Mouse (Mus musculus) right cerebral cortex, postnatal 14 days (tissue): ENCODE results near the gene Wdr24.

Source experiments
- DNase-seq: peaks from one replicate; pipeline ENCODE4 v3.0.0; 2022

Gene Wdr24

GRCm38 (mm10) chr17:25808028-25808427 lies 15.4 kb upstream of the Wdr24 start:
- DNase-seq, result no peak

- peak; percentile 87 for DNase-seq
Measured at GRCm38 (mm10) chr17:25808789-25809605, 14.4 kb upstream of the Wdr24 start, which contains the start of gene Fbxl16. TSS of gene Fbxl16 (plus strand) at chr17:25809085.

DNA sequence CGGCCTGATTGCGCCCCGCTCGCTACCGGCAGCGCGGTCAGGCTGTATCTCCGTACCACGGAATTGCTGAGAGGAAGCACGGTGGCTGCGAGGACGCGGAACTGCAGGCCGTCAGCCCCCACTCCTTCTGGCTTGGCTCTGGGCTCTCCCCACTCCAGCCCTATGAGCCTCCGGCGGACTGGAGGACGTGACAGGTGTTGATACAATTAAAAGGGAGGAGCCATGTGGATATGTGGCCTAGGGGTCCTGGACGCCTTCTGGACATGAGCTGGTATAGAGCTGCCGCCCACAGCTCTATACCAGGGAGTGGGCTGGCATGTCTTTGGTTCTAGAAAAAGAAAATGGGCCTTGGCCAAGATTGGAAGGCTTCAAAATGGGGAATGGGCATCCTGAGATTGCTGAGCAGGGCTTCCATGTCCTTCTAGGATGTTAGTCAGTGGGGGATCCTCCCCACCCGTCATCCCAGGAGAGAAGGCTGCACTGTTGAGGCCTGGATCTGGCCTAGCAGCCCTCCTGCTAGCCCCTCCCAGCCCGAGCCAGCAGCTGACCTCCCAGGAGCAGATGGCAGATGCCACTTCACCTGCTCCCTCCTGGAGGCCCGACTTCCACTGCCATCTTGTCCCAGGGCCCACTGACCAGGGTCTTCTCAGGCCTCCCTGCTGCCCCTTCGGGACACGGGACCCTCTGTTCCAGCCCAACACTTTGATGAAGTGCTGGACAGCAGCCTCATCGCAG lies 13.7 kb upstream of the Wdr24 start:
- peak; percentile 53 for DNase-seq

GRCm38 (mm10) chr17:25810890-25811289 lies 12.5 kb upstream of the Wdr24 start:
- no peak for DNase-seq

- DNase-seq, result peak; percentile 79
Measured at GRCm38 (mm10) chr17:25813471-25813870, 10.0 kb upstream of the Wdr24 start.

DNA sequence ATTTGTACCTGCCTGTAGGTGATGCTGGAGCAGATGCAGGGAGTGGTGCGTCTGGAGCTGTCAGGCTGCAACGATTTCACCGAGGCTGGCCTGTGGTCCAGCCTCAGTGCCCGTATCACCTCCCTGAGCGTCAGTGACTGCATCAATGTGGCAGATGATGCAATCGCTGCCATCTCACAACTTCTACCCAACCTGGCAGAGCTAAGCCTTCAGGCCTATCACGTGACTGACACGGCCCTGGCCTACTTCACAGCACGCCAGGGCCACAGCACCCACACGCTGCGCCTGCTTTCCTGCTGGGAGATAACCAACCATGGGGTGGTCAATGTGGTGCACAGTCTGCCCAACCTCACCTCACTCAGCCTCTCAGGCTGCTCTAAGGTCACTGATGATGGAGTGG lies 5.8 kb upstream of the Wdr24 start:
- DNase-seq, result no peak

DNA sequence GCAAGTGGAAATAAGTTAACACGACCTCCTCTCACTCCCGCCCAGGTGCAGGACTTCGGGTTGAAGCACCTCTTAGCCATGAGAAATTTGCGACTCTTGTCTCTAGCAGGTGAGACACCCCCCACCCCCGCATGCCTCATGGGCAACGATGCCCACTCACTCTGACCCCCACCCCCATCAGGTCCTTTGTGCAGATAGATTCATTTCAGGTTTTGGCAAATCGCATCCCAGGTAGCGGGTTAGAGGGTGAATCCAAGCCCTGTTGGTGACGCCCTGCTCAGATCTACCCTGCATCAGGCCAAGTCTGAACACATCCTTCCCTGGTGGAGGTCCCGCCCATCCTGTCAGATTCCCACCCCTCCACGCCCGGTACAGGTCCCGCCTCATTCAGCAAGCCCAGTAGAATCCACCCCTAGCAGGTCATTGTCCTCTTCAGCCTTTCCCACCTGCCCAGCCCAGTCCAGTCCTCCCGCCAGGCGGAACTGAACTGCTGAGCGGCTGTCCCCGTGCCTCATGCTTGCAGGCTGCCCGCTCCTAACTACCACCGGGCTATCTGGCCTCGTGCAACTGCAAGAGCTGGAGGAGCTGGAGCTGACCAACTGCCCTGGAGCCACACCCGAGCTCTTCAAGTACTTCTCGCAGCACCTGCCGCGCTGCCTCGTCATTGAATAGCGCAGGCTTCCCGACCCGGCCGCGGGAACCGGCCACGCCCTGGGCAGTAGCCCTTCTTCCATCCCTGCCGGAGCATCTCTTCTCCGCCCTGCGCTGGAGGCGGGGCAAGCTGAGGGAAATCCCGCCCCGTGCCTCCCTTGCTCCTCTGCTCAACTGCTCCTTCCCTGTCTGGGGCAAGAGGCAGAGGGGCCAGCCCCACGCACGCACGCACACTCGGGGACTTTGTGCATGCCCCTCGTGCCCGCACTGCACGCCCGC lies 4.3 kb upstream of the Wdr24 start:
- DNase-seq, result no peak

DNA sequence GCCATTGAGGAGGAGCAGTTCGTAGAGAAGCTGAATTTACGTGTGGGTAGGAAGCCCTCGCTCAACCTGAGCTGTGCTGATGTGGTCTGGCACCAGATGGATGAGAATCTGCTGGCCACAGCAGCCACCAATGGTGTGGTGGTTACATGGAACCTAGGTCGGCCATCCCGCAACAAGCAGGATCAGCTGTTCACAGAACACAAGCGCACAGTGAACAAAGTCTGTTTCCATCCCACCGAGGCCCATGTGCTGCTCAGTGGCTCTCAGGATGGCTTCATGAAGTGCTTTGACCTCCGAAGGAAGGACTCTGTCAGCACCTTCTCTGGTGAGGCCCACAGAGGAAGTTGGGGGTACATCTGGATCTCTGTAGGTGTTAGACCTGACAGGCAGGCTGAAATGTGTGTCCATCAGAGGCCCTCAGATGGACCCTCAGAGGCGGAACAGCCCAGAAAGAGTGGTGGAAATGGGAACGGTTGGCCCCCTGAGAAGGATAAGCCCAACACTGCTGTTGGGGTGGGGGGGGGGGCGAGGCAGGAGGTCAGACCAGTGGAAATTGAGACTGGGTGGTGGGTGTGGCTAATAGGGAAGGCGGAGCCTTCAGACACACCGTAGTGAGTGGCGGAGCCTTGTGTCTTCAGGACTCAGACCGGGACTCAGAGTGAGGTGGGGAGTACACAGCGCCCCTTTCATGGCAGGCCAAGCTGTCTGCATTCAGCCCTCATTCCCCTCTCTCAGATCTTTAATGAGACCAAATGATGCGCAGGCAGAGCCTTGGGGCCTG lies 1.1 kb downstream of the Wdr24 start:
- no peak for DNase-seq

- no peak for DNase-seq
Measured at GRCm38 (mm10) chr17:25825311-25825710, 1.9 kb downstream of the Wdr24 start.

DNA sequence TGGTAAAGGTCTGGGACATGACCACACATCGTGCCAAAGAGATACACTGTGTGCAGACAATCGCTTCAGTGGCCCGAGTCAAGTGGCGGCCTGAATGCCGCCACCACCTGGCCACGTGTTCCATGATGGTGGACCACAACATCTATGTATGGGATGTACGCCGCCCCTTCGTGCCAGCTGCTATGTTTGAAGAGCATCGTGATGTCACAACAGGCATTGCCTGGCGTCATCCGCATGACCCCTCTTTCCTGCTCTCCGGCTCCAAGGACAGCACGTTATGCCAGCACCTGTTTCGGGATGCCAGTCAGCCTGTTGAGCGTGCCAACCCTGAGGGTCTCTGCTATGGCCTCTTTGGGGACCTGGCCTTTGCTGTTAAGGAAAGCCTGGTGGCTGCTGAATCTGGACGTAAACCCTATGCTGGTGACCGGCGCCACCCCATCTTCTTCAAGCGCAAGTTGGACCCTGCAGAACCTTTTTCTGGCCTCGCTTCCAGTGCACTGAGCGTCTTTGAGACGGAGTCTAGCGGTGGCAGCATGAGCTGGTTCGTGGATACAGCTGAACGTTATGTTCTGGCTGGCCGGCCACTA lies 2.6 kb downstream of the Wdr24 start:
- DNase-seq, result no peak

DNA sequence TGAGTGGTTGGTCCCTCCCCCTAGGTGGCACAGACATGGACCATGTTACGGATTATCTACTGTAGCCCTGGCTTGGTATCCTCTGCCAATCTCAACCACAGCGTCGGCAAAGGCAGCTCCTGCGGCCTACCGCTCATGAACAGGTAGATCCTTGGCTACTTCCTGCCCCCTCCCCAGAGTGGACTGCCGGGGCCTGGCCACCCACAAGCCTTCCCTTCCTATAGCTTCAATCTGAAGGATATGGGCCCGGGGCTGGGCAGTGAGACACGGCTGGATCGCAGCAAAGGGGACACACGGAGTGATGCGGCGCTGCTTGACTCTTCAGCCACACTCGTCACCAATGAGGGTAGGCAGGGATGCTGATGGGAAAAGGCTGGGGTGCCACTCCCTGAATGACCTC lies 3.6 kb downstream of the Wdr24 start:
- DNase-seq, result no peak

- no peak for DNase-seq
Measured at GRCm38 (mm10) chr17:25827546-25828222, 4.3 kb downstream of the Wdr24 start.

- no peak for DNase-seq
Measured at GRCm38 (mm10) chr17:25828223-25828594, 4.8 kb downstream of the Wdr24 start.

GRCm38 (mm10) chr17:25828712-25829557 lies 5.5 kb downstream of the Wdr24 start, which contains the start of gene Jmjd8:
TSS of gene Jmjd8 (plus strand) at chr17:25828867.
- DNase-seq, result peak; percentile 86

GRCm38 (mm10) chr17:25829558-25830017 lies 6.2 kb downstream of the Wdr24 start:
- DNase-seq, result no peak

DNA sequence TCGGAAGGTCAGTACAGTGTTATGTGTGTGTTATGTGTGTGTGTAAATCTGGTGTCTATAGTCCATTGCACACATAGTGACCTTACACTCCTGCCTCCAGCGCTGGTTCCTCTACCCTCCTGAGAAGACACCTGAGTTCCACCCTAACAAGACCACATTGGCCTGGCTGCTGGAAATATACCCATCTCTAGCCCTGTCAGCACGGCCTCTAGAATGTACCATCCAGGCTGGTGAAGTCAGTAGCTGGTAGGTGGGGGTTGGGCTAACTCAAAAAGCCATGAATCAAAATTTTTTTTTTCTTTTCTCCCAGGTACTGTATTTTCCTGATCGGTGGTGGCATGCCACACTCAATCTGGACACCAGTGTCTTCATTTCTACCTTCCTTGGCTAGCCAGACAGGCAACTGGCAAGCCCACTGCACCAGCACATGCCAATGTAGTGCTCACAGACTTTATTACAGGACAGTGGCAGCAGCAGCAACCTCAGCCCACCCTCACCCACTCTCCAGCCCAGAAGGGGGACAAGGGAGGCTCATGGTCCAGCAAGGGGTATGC lies 6.8 kb downstream of the Wdr24 start:
- no peak for DNase-seq

DNA sequence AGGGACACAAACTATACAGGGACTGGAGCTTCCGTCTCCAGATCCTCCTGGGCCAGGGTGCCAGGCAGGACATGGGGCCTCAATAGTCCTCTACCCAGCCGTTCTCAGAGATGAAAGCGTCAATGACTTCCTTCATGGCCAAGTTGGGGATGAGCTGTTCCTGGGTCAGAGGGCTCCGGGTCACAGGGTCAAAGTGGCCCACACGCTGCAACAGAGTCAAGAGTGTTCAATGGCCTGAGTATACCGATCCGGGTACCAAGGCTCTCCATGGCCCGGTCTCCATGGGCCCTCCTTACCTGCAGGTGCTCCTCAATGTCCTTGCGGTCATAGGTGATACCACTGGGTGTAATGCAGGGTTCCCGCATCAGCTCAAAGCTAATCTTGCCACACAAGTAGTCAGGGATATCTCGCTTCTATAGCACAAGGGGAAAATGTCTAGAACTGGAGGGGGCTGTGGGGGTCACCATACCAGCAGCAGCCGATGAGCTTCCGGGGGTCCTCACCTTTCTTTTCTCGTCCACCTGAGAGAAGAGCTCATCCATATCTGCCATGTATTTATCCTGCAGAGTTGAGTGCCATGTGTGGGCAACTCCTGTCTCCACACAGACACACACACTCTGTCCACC lies 7.5 kb downstream of the Wdr24 start:
- DNase-seq, result no peak

DNA sequence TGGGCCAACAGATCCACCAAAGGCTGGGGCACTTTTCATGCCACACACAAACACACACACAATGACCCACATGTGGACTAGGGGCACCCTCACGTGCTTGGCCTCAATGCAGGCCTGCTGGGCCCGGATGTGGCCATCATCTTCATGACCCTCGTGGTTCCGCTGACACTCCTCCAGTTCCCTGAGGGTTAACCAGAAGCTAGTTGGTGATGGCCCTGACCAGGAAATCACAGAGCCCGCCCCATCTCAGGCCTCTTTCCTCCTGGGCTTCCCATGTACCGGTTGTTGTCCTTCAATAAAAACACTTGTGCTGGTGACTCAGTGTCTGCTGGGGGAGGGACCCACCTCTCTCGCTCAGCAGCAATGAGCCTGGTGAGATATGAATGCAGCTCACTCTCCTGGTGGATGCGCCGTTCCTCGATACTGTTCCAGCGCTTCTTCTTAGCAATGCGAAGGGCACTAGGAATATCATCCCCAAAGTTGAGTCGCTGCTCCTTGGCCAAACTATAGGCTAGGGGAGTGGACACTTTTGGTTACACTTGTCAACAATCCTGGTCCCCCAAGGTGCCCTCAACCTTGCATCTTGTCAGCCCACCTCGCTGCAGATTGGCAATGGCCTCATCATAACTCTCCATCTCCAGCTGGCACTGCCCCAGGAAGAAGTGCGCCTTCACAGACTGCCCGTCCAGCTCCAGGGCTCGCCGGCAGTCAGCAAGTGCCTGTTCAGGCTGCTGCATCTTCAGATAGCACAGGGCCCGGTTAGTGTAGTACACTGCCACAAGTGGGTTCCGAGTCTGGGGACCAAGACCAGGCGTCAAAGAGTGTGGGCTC lies 8.2 kb downstream of the Wdr24 start:
- peak; percentile 58 for DNase-seq
